Mouse (Mus musculus) central nervous system, embryonic 18 days (tissue): ENCODE results near the gene Gab3. TPM values are rescaled to one million over a fixed set of nuclear protein-coding genes. Genes with fewer than 3 reads are reported as not detected.

Experiments used
- polyA plus RNA-seq: library from polyadenylated mRNA; depleted of rRNA; stranded (reverse); fragments of >200 nt; gene quantifications from 2 replicates; pipeline ENCODE4 v1.2.3, GENCODE M21; 2012; rRNA removed

The Gab3 gene
- polyA plus RNA-seq: 0.82 and 0.92 TPM in 2 replicates

GRCm38 (mm10) chrX:75084774-75085508 is at the start of gene Gab3:
Gab3 (minus strand) TSS chrX:75085458.

GRCm38 (mm10) chrX:75130467-75131160 is 45.4 kb upstream of the Gab3 start, which contains the start of gene Mpp1:
Mpp1 (minus strand) TSS chrX:75131016.

GRCm38 (mm10) chrX:75095369-75096162 is 10.3 kb upstream of the Gab3 start, which contains the start of gene Dkc1:
Dkc1 (plus strand) TSS chrX:75095854.

Other genes starting within 250 kb of the Gab3 start
- gene Gm5936, start 248.3 kb downstream of the Gab3 start, polyA plus RNA-seq: 0.08 TPM in 1 of 2 replicates, not detected in the other
- gene Dkc1, start 10.4 kb upstream of the Gab3 start, polyA plus RNA-seq: 35.7 and 38.9 TPM in 2 replicates
- 19.0 and 20.2 TPM in 2 replicates for gene Mpp1, start 45.6 kb upstream of the Gab3 start, polyA plus RNA-seq
- not detected in 2 replicates for gene Smim9, start 78.3 kb upstream of the Gab3 start, polyA plus RNA-seq